Mouse (Mus musculus): ENCODE results near the gene Slc25a26.

The Slc25a26 gene

GRCm38 (mm10) chr6:94499897-94500623, at the start of gene Slc25a26:
Gene Slc25a26, plus strand, starts transcription at chr6:94500331.
- DNase-seq (ENCODE audit: low spot score), result peak; percentile 96

- peak; percentile 81 for DNase-seq (ENCODE audit: low spot score)
These were observed 35.9 kb upstream of the Slc25a26 start for GRCm38 (mm10) chr6:94464037-94464891.

GRCm38 (mm10) chr6:94466508-94467205, 33.5 kb upstream of the Slc25a26 start:
- DNase-seq (ENCODE audit: low spot score), result peak; percentile 38

- no peak for DNase-seq (ENCODE audit: low spot score)
These were observed 7.4 kb upstream of the Slc25a26 start for GRCm38 (mm10) chr6:94492739-94493138.

GRCm38 (mm10) chr6:94503963-94504362, 3.8 kb downstream of the Slc25a26 start:
- no peak for DNase-seq (ENCODE audit: low spot score)

- no peak for DNase-seq (ENCODE audit: low spot score)
These were observed 7.8 kb downstream of the Slc25a26 start for GRCm38 (mm10) chr6:94507921-94508320.

GRCm38 (mm10) chr6:94508807-94509206, 8.7 kb downstream of the Slc25a26 start:
- DNase-seq (ENCODE audit: low spot score), result no peak

- no peak for DNase-seq (ENCODE audit: low spot score)
These were observed 9.1 kb downstream of the Slc25a26 start for GRCm38 (mm10) chr6:94509220-94509619.

- no peak for DNase-seq (ENCODE audit: low spot score)
These were observed 18.0 kb downstream of the Slc25a26 start for GRCm38 (mm10) chr6:94518171-94518570.

GRCm38 (mm10) chr6:94524335-94524734, 24.2 kb downstream of the Slc25a26 start:
- DNase-seq (ENCODE audit: low spot score), result peak; percentile 78

GRCm38 (mm10) chr6:94530756-94531155, 30.6 kb downstream of the Slc25a26 start:
- DNase-seq (ENCODE audit: low spot score), result no peak

- no peak for DNase-seq (ENCODE audit: low spot score)
These were observed 32.0 kb downstream of the Slc25a26 start for GRCm38 (mm10) chr6:94532086-94532485.

- no peak for DNase-seq (ENCODE audit: low spot score)
These were observed 36.3 kb downstream of the Slc25a26 start for GRCm38 (mm10) chr6:94536478-94536877.

GRCm38 (mm10) chr6:94537652-94538051, 37.5 kb downstream of the Slc25a26 start:
- DNase-seq (ENCODE audit: low spot score), result peak; percentile 17

- no peak for DNase-seq (ENCODE audit: low spot score)
These were observed 40.0 kb downstream of the Slc25a26 start for GRCm38 (mm10) chr6:94540090-94540489.

GRCm38 (mm10) chr6:94540615-94541014, 40.5 kb downstream of the Slc25a26 start:
- DNase-seq (ENCODE audit: low spot score), result no peak

GRCm38 (mm10) chr6:94541133-94541532, 41.0 kb downstream of the Slc25a26 start:
- DNase-seq (ENCODE audit: low spot score), result no peak

GRCm38 (mm10) chr6:94541854-94542253, 41.7 kb downstream of the Slc25a26 start:
- no peak for DNase-seq (ENCODE audit: low spot score)

GRCm38 (mm10) chr6:94543902-94544840, 44.0 kb downstream of the Slc25a26 start:
- DNase-seq (ENCODE audit: low spot score), result peak; percentile 79

- DNase-seq (ENCODE audit: low spot score), result no peak
These were observed 47.1 kb downstream of the Slc25a26 start for GRCm38 (mm10) chr6:94547239-94547638.

- no peak for DNase-seq (ENCODE audit: low spot score)
These were observed 50.2 kb downstream of the Slc25a26 start for GRCm38 (mm10) chr6:94550298-94550697.
